Mouse (Mus musculus): ENCODE measurements around the gene Gm6583. TPM values are rescaled to one million over a fixed set of nuclear protein-coding genes. Genes with fewer than 3 reads are reported as not detected.
A peak's percentile ranks its signal among the peaks of the same experiment; 100 is the strongest.

Gm6583 gene
- polyA plus RNA-seq, 1 experiment from 2014 or later, result 0.26 TPM

- peak within 1 kb of the TSS; percentile 88 for H3K9ac ChIP-seq
- ATAC-seq (ENCODE audit: insufficient read depth), result peak; percentile 73
- peak within 1 kb of the TSS; percentile 84 for H3K4me2 ChIP-seq
- H3K27ac ChIP-seq (ENCODE audit: low read depth), result peak within 1 kb of the TSS; percentile 54; the same call in 1 of the 2 replicates
- peak; percentile 92 for DNase-seq
- no peaks in the 10 kb centered on the region for H3K9me3 ChIP-seq (ENCODE audit: low read depth, low read length)
- WGBS, result 2% methylated on average over 64 of the region's 64 CpGs
- peaks cover 42% of the 10 kb centered on the region for H3K36me3 ChIP-seq (ENCODE audit: insufficient read depth)
- no peaks in the 10 kb centered on the region for H3K27me3 ChIP-seq (ENCODE audit: insufficient read depth, low read length)
- 0 out of 2 replicates have a peak, but pooled peaks cover 3% of the 10 kb centered on the region for H3K4me1 ChIP-seq (ENCODE audit: insufficient read depth)
- TF ChIP-seq CTCF (IDR thresholded peaks at IDR 0.05; ENCODE audit: low read depth), result no peak
- H3K4me3 ChIP-seq (ENCODE audit: low read depth, low read length), result peak within 1 kb of the TSS; percentile 92
These were observed 13.2 kb downstream of the Gm6583 start, which contains the start of the genes Srrd and Hps4 for GRCm38 (mm10) chr5:112342463-112343204. Gene Srrd, minus strand, starts transcription at chr5:112343040. Gene Hps4, plus strand, starts transcription at chr5:112343083.

- H3K36me3 ChIP-seq (ENCODE audit: insufficient read depth), result peaks cover 64% of the 10 kb centered on the region
- no peak overlapping the region for H3K4me3 ChIP-seq (ENCODE audit: low read depth, low read length)
- no peaks in the 10 kb centered on the region for H3K27me3 ChIP-seq (ENCODE audit: insufficient read depth, low read length)
- no peaks in the 10 kb centered on the region for H3K9me3 ChIP-seq (ENCODE audit: low read depth, low read length)
- no peak for TF ChIP-seq CTCF (IDR thresholded peaks at IDR 0.05; ENCODE audit: low read depth)
- no peak overlapping the region for H3K9ac ChIP-seq
- DNase-seq, result no peak
- ATAC-seq (ENCODE audit: insufficient read depth), result no peak
- 0 out of 2 replicates have a peak, but pooled peaks cover 3% of the 10 kb centered on the region for H3K4me1 ChIP-seq (ENCODE audit: insufficient read depth)
- no peak overlapping the region for H3K4me2 ChIP-seq
- H3K27ac ChIP-seq (ENCODE audit: low read depth), result no peak overlapping the region
- 66% methylated on average over 7 of the region's 7 CpGs for WGBS
These were observed 16.6 kb downstream of the Gm6583 start for GRCm38 (mm10) chr5:112339215-112339614.

- WGBS, result 92% methylated on average over 22 of the region's 22 CpGs
- 0 out of 2 replicates have a peak, but pooled peaks cover 3% of the 10 kb centered on the region for H3K4me1 ChIP-seq (ENCODE audit: insufficient read depth)
- ATAC-seq (ENCODE audit: insufficient read depth) (no peak), DNase-seq (no peak)
- H3K27ac ChIP-seq (ENCODE audit: low read depth), result no peak overlapping the region
- H3K27me3 ChIP-seq (ENCODE audit: insufficient read depth, low read length), result no peaks in the 10 kb centered on the region
- no peak overlapping the region for H3K4me2 ChIP-seq
- TF ChIP-seq CTCF (IDR thresholded peaks at IDR 0.05; ENCODE audit: low read depth), result no peak
- no peaks in the 10 kb centered on the region for H3K9me3 ChIP-seq (ENCODE audit: low read depth, low read length)
- H3K36me3 ChIP-seq (ENCODE audit: insufficient read depth), result peaks cover 87% of the 10 kb centered on the region
- H3K4me3 ChIP-seq (ENCODE audit: low read depth, low read length), result no peak overlapping the region
- no peak overlapping the region for H3K9ac ChIP-seq
These were observed 18.8 kb downstream of the Gm6583 start for GRCm38 (mm10) chr5:112337004-112337403.

- Histone ChIP-seq H3K9me3 (ENCODE audit: low read depth, low read length) (no peaks in the 10 kb centered on the region), H3K4me3 (ENCODE audit: low read depth, low read length) (no peak overlapping the region), H3K27ac (ENCODE audit: low read depth) (no peak overlapping the region), H3K4me2 (no peak overlapping the region), H3K4me1 (ENCODE audit: insufficient read depth) (no peaks in the 10 kb centered on the region), H3K27me3 (ENCODE audit: insufficient read depth, low read length) (no peaks in the 10 kb centered on the region), H3K9ac (no peak overlapping the region), H3K36me3 (ENCODE audit: insufficient read depth) (peaks cover 97% of the 10 kb centered on the region)
- DNase-seq, result peak; percentile 67
- TF ChIP-seq CTCF (IDR thresholded peaks at IDR 0.05; ENCODE audit: low read depth), result peak; percentile 76
- 19% methylated on average over 2 of the region's 2 CpGs for WGBS
- ATAC-seq (ENCODE audit: insufficient read depth), result 0 out of 2 replicates have a peak, but pooled peaks have one; percentile 23
These were observed 20.4 kb downstream of the Gm6583 start for GRCm38 (mm10) chr5:112335473-112335872.

- Histone ChIP-seq H3K4me2 (no peak overlapping the region), H3K27ac (ENCODE audit: low read depth) (no peak overlapping the region), H3K4me1 (ENCODE audit: insufficient read depth) (peaks cover 7% of the 10 kb centered on the region; the same call in 1 of the 2 replicates), H3K36me3 (ENCODE audit: insufficient read depth) (peaks cover 73% of the 10 kb centered on the region), H3K9ac (no peak overlapping the region), H3K9me3 (ENCODE audit: low read depth, low read length) (no peaks in the 10 kb centered on the region), H3K27me3 (ENCODE audit: insufficient read depth, low read length) (no peaks in the 10 kb centered on the region), H3K4me3 (ENCODE audit: low read depth, low read length) (no peak overlapping the region)
- no peak for TF ChIP-seq CTCF (IDR thresholded peaks at IDR 0.05; ENCODE audit: low read depth)
- WGBS, result 90% methylated on average over 14 of the region's 14 CpGs
- no peak for DNase-seq
- ATAC-seq (ENCODE audit: insufficient read depth), result no peak
These were observed 25.8 kb downstream of the Gm6583 start for GRCm38 (mm10) chr5:112329805-112330564.

- no peak for TF ChIP-seq CTCF (IDR thresholded peaks at IDR 0.05; ENCODE audit: low read depth)
- no peaks in the 10 kb centered on the region for H3K9me3 ChIP-seq (ENCODE audit: low read depth, low read length)
- peaks cover 7% of the 10 kb centered on the region; the same call in 1 of the 2 replicates for H3K4me1 ChIP-seq (ENCODE audit: insufficient read depth)
- H3K4me3 ChIP-seq (ENCODE audit: low read depth, low read length), result no peak overlapping the region
- DNase-seq, result no peak
- peaks cover 52% of the 10 kb centered on the region for H3K36me3 ChIP-seq (ENCODE audit: insufficient read depth)
- ATAC-seq (ENCODE audit: insufficient read depth), result no peak
- 93% methylated on average over 15 of the region's 15 CpGs for WGBS
- H3K27me3 ChIP-seq (ENCODE audit: insufficient read depth, low read length), result no peaks in the 10 kb centered on the region
- no peak overlapping the region for H3K27ac ChIP-seq (ENCODE audit: low read depth)
- H3K4me2 ChIP-seq, result no peak overlapping the region
- H3K9ac ChIP-seq, result no peak overlapping the region
These were observed 28.0 kb downstream of the Gm6583 start for GRCm38 (mm10) chr5:112327854-112328253.

Measured in lung, embryonic 14.5 days (tissue).